ENCODE assay signal across 15 mouse cellular contexts in genomic region chr17:78571494-78571893, GRCm38 (mm10).
DNase-seq lines count a peak whose midpoint lies in the region; ATAC-seq lines count a peak whose summit lies in the region.
"Had no signal": no experiment of that assay in that cellular context is flagged by ENCODE, and none has a peak within 500 bp of the region (broad histone marks: within the 10 kb centered on the region; RNA-seq: fewer than 3 reads in every experiment).

No protein-coding gene starts in this region.

- peak; percentile 36; the same call in 1 of the 2 replicates for ATAC-seq in heart, embryonic 11.5 days (replicated peaks; ENCODE audit: insufficient number of reproducible peaks, low FRiP score, low TSS enrichment)
- peak; percentile 54 for ATAC-seq in liver, embryonic 13.5 days (ENCODE audit: low read depth)
- ATAC-seq: hindbrain, embryonic 16.5 days; midbrain, embryonic 16.5 days had no signal

- intact Hi-C loops in heart, postnatal 14 days (cut with DNase I): no loop called here

- DNase-seq in heart, adult 11 months: peak; percentile 92
- no peak for DNase-seq in heart, postnatal 14 days
- DNase-seq in adipocyte (ENCODE audit: low spot score): peak; percentile 28
- DNase-seq in liver, embryonic 13.5 days: no peak
- no peak for DNase-seq in kidney, postnatal 4 days
- DNase-seq in cerebellum, postnatal 36 days: no peak
- no peak for DNase-seq in urinary bladder, postnatal 25 days (ENCODE audit: low spot score)
- DNase-seq: cerebellum, postnatal 25 days; kidney, postnatal 25 days had no signal

- WGBS in heart, embryonic 11.5 days (ENCODE audit: insufficient replicate concordance): 33% methylated on average over 6 of the region's 6 CpGs
- 55% methylated on average over 6 of the region's 6 CpGs for WGBS in liver, embryonic 13.5 days (ENCODE audit: insufficient replicate concordance)

- no peaks in the 10 kb centered on the region for H3K36me3 ChIP-seq in heart, embryonic 11.5 days (ENCODE audit: control insufficient read depth, insufficient read depth, low read length)
- H3K36me3 ChIP-seq in liver, embryonic 13.5 days: no peaks in the 10 kb centered on the region
- H3K36me3 ChIP-seq: limb, embryonic 10.5 days; neural tube, embryonic 15.5 days had no signal

- H3K4me2 ChIP-seq in heart, embryonic 11.5 days: peak overlapping the region; percentile 27; the same call in 1 of the 2 replicates
- no peak overlapping the region for H3K4me2 ChIP-seq in liver, embryonic 13.5 days
- H3K4me2 ChIP-seq: neural tube, embryonic 15.5 days had no signal

- H3K9ac ChIP-seq in heart, embryonic 11.5 days (ENCODE audit: low read depth, low read length): peak overlapping the region; percentile 11; the same call in 1 of the 2 replicates
- H3K9ac ChIP-seq in liver, embryonic 13.5 days: no peak overlapping the region
- H3K9ac ChIP-seq: neural tube, embryonic 15.5 days had no signal

- no peaks in the 10 kb centered on the region for H3K27me3 ChIP-seq in heart, embryonic 11.5 days (ENCODE audit: control insufficient read depth, insufficient read depth, low read length)
- H3K27me3 ChIP-seq in liver, embryonic 13.5 days: no peaks in the 10 kb centered on the region
- H3K27me3 ChIP-seq: neural tube, embryonic 15.5 days had no signal

- H3K27ac ChIP-seq in heart, embryonic 11.5 days (ENCODE audit: low read depth, low read length): peak overlapping the region; percentile 78
- no peak overlapping the region for H3K27ac ChIP-seq in liver, embryonic 13.5 days
- H3K27ac ChIP-seq: limb, embryonic 10.5 days; neural tube, embryonic 15.5 days had no signal

- H3K4me1 ChIP-seq in heart, embryonic 11.5 days (ENCODE audit: control insufficient read depth, insufficient read depth, low read length): 0 out of 2 replicates have a peak, but pooled peaks cover 5% of the 10 kb centered on the region
- peaks cover 21% of the 10 kb centered on the region for H3K4me1 ChIP-seq in liver, embryonic 13.5 days (replicated peaks)
- H3K4me1 ChIP-seq: limb, embryonic 10.5 days; neural tube, embryonic 15.5 days had no signal

- no peak overlapping the region for H3K4me3 ChIP-seq in heart, embryonic 11.5 days (ENCODE audit: low read depth, low read length)
- no peak overlapping the region for H3K4me3 ChIP-seq in liver, embryonic 13.5 days (replicated peaks)
- H3K4me3 ChIP-seq: erythroblast, embryonic 14.5 days; limb, embryonic 10.5 days; neural tube, embryonic 15.5 days had no signal

- H3K9me3 ChIP-seq in heart, embryonic 11.5 days (replicated peaks; ENCODE audit: control insufficient read depth, low read length): no peaks in the 10 kb centered on the region
- H3K9me3 ChIP-seq in liver, embryonic 13.5 days (replicated peaks): no peaks in the 10 kb centered on the region
- H3K9me3 ChIP-seq: limb, embryonic 10.5 days had no signal

Comparison
In these comparisons a context has a peak if more than half of its experiments do, and no peak if none do; other contexts are left out.
1. DNase-seq: peak in heart, adult 11 months (single experiment) and adipocyte (single experiment); none in heart, postnatal 14 days (0 of 2), liver, embryonic 13.5 days (single experiment), kidney, postnatal 4 days (0 of 2), cerebellum, postnatal 36 days (0 of 2) and urinary bladder, postnatal 25 days (single experiment).